Comparison of ENCODE assay signal across 7 mouse cellular contexts in genomic region chr9:58157838-58158237, GRCm38 (mm10). TPM values are rescaled to one million over a fixed set of nuclear protein-coding genes. Genes with fewer than 3 reads are reported as not detected.
DNase-seq lines count a peak whose midpoint lies in the region; ATAC-seq and TF ChIP-seq lines count a peak whose summit lies in the region.

No protein-coding gene starts in this region.

- H3K27ac ChIP-seq in embryonic facial prominence, embryonic 14.5 days (replicated peaks; ENCODE audit: low read depth, low read length): peak overlapping the region; percentile 96
- peak overlapping the region; percentile 65; the same call in 1 of the 2 replicates for H3K27ac ChIP-seq in hindbrain, postnatal 0 days
- peak overlapping the region; percentile 56 for H3K27ac ChIP-seq in neural tube, embryonic 15.5 days (replicated peaks)

- H3K4me3 ChIP-seq in embryonic facial prominence, embryonic 14.5 days (ENCODE audit: low read depth, low read length): peak overlapping the region; percentile 38
- no peak overlapping the region for H3K4me3 ChIP-seq in hindbrain, postnatal 0 days (ENCODE audit: low read length)
- H3K4me3 ChIP-seq in neural tube, embryonic 15.5 days (replicated peaks): peak overlapping the region; percentile 21

- peaks cover 66% of the 10 kb centered on the region for H3K4me1 ChIP-seq in embryonic facial prominence, embryonic 14.5 days (ENCODE audit: control insufficient read depth, insufficient read depth, low read length)
- peaks cover 11% of the 10 kb centered on the region; the same call in 1 of the 2 replicates for H3K4me1 ChIP-seq in hindbrain, postnatal 0 days (ENCODE audit: insufficient read depth, low read length)
- peaks cover 7% of the 10 kb centered on the region for H3K4me1 ChIP-seq in neural tube, embryonic 15.5 days

- ATAC-seq in embryonic facial prominence, embryonic 14.5 days (ENCODE audit: low read depth): no peak
- ATAC-seq in hindbrain, postnatal 0 days: peak; percentile 15; the same call in 1 of the 2 replicates
- ATAC-seq in neural tube, embryonic 15.5 days (ENCODE audit: low FRiP score): no peak

- intact Hi-C loops in left cerebral cortex, postnatal 4 days (cut with DNase I): no loop called here

- peak overlapping the region; percentile 65 for H3K4me2 ChIP-seq in embryonic facial prominence, embryonic 14.5 days (ENCODE audit: low read depth, low read length)
- peak overlapping the region; percentile 23 for H3K4me2 ChIP-seq in hindbrain, postnatal 0 days (ENCODE audit: low read depth, low read length)
- peak overlapping the region; percentile 42 for H3K4me2 ChIP-seq in neural tube, embryonic 15.5 days

- 68% methylated on average over 10 of the region's 13 CpGs for WGBS in embryonic facial prominence, embryonic 14.5 days
- WGBS in hindbrain, postnatal 0 days: 68% methylated on average over 13 of the region's 13 CpGs
- WGBS in neural tube, embryonic 15.5 days: 78% methylated on average over 13 of the region's 13 CpGs

- H3K36me3 ChIP-seq in embryonic facial prominence, embryonic 14.5 days (ENCODE audit: control insufficient read depth, insufficient read depth, low read length): no peaks in the 10 kb centered on the region
- no peaks in the 10 kb centered on the region for H3K36me3 ChIP-seq in hindbrain, postnatal 0 days (ENCODE audit: insufficient read depth, low read length)
- H3K36me3 ChIP-seq in neural tube, embryonic 15.5 days: no peaks in the 10 kb centered on the region

- no peaks in the 10 kb centered on the region for H3K27me3 ChIP-seq in embryonic facial prominence, embryonic 14.5 days (replicated peaks; ENCODE audit: control insufficient read depth, insufficient read depth, low read length)
- no peaks in the 10 kb centered on the region for H3K27me3 ChIP-seq in hindbrain, postnatal 0 days (ENCODE audit: insufficient read depth, low read length)
- H3K27me3 ChIP-seq in neural tube, embryonic 15.5 days (replicated peaks): no peaks in the 10 kb centered on the region

- TF ChIP-seq CTCF in hindbrain, postnatal 0 days (IDR thresholded peaks at IDR 0.05; ENCODE audit: low read depth): no peak

- DNase-seq in left cerebral cortex, postnatal 4 days: peak; percentile 71
- no peak for DNase-seq in left cerebral cortex, adult 9 months (ENCODE audit: low spot score in 2 of 2)
- no peak for DNase-seq in embryonic facial prominence, embryonic 14.5 days (ENCODE audit: low spot score)
- peak; percentile 33 for DNase-seq in hindbrain, postnatal 0 days (ENCODE audit: low spot score)
- DNase-seq in thymus, postnatal 10 days (ENCODE audit: low spot score in 2 of 2): no peak
- no peak for DNase-seq in thymus, postnatal 4 days

- peak overlapping the region; percentile 61 for H3K9ac ChIP-seq in embryonic facial prominence, embryonic 14.5 days (ENCODE audit: low read depth, low read length)
- H3K9ac ChIP-seq in hindbrain, postnatal 0 days (replicated peaks; ENCODE audit: low read length): no peak overlapping the region
- H3K9ac ChIP-seq in neural tube, embryonic 15.5 days (replicated peaks): no peak overlapping the region

- no peaks in the 10 kb centered on the region for H3K9me3 ChIP-seq in embryonic facial prominence, embryonic 14.5 days (ENCODE audit: control insufficient read depth, low read length)
- no peaks in the 10 kb centered on the region for H3K9me3 ChIP-seq in hindbrain, postnatal 0 days (ENCODE audit: low read length)
- H3K9me3 ChIP-seq in neural tube, embryonic 15.5 days (replicated peaks): no peaks in the 10 kb centered on the region

RNA-seq across cellular contexts. Expression of gene Ccdc33, which starts 39.2 kb away (rescaled TPM):
- under 1 TPM; 0.62 to 0.66 TPM for total RNA-seq in left cerebral cortex, postnatal 4 days (2021)
- 0.25 and 0.54 TPM in 2 replicates for polyA plus RNA-seq in embryonic facial prominence, embryonic 14.5 days (2014; fragmentation: Nextera tagmentation; extraction: Ambion mirVana)
- 0.52 and 1.4 TPM in 2 replicates for total RNA-seq in hindbrain, postnatal 0 days (2014; rRNA removed)
- polyA plus RNA-seq in hindbrain, postnatal 0 days (2015; fragmentation: Nextera tagmentation; extraction: Ambion mirVana): 0.75 and 1.2 TPM in 2 replicates
- polyA plus RNA-seq in neural tube, embryonic 15.5 days (2015; fragmentation: Nextera tagmentation; extraction: Ambion mirVana): 0.13 and 0.15 TPM in 2 replicates

RNA-seq across cellular contexts. Expression of gene Islr, which starts 46.3 kb away (rescaled TPM):
- total RNA-seq in left cerebral cortex, postnatal 4 days (2021): 10 to 100 TPM; 18.6 to 19.3 TPM
- polyA plus RNA-seq in embryonic facial prominence, embryonic 14.5 days (2014; fragmentation: Nextera tagmentation; extraction: Ambion mirVana): 118 and 137 TPM in 2 replicates
- 57.9 and 72.8 TPM in 2 replicates for total RNA-seq in hindbrain, postnatal 0 days (2014; rRNA removed)
- 29.9 and 33.5 TPM in 2 replicates for polyA plus RNA-seq in hindbrain, postnatal 0 days (2015; fragmentation: Nextera tagmentation; extraction: Ambion mirVana)
- polyA plus RNA-seq in neural tube, embryonic 15.5 days (2015; fragmentation: Nextera tagmentation; extraction: Ambion mirVana): 52.3 and 54.2 TPM in 2 replicates

RNA-seq across cellular contexts. Expression of gene Islr2, which starts 46.3 kb away (rescaled TPM):
- total RNA-seq in left cerebral cortex, postnatal 4 days (2021): 100 to 1,000 TPM; 328 to 363 TPM
- 2.5 and 3.1 TPM in 2 replicates for polyA plus RNA-seq in embryonic facial prominence, embryonic 14.5 days (2014; fragmentation: Nextera tagmentation; extraction: Ambion mirVana)
- total RNA-seq in hindbrain, postnatal 0 days (2014; rRNA removed): 293 and 343 TPM in 2 replicates
- polyA plus RNA-seq in hindbrain, postnatal 0 days (2015; fragmentation: Nextera tagmentation; extraction: Ambion mirVana): 15.8 and 19.2 TPM in 2 replicates
- polyA plus RNA-seq in neural tube, embryonic 15.5 days (2015; fragmentation: Nextera tagmentation; extraction: Ambion mirVana): 8.5 and 11.5 TPM in 2 replicates

Comparison
In these comparisons a context has a peak if more than half of its experiments do, and no peak if none do; other contexts are left out.
1. DNase-seq: peak in left cerebral cortex, postnatal 4 days (single experiment) and hindbrain, postnatal 0 days (single experiment); none in left cerebral cortex, adult 9 months (0 of 2), embryonic facial prominence, embryonic 14.5 days (single experiment), thymus, postnatal 10 days (0 of 2) and thymus, postnatal 4 days (single experiment).
2. Peak in every context shown above with its lines, with median percentiles within 50 percentile points of each other: H3K27ac ChIP-seq and H3K4me2 ChIP-seq.